Mouse (Mus musculus): ENCODE measurements at regions not wholly inside any gene's neighbourhood (a gene's known extent, or its start where the extent isn't known, plus 50 kb on each side); places are given as distances from the start of the nearest gene placed in this dataset.

DNA sequence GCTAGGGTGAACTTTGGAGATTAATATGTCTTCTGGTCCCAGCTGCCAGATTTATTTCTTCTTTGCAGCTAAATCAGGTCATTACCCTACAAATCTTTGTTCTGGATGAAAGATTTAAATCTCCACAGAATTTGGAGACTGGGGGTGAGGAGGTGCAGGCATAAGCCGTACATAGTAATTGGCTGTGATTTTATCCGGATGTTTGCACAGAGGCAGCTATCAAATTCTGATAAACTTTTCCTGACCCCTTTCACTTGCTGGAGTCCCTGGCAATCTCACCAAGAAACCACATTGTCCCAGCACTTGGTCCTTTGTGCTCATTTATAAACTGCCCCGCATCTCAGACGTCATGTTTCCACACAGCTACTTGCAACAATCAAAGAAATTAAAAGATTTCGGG, 128.8 kb upstream of the Map3k7 start:
- DNase-seq: no peak

DNA sequence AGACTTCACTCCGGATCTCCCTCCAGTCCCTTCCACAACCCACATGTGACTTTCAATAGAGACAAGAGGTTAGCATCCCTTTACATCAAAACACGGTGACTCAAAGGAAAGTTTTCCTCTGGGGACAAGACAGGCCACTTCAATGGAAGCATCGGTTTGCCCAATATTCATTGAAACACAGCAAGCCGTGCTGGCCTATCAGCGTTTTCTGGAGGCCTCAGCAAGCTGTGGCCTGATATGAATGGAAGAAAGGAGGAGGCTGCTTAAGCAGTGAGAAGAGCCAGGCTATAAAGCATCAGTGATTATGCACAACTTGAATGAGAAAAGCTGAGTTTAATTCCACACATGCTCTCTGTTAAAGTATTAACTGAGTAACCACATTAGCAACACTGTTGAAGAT, 125.3 kb upstream of the Map3k7 start:
- no peak for DNase-seq

DNA sequence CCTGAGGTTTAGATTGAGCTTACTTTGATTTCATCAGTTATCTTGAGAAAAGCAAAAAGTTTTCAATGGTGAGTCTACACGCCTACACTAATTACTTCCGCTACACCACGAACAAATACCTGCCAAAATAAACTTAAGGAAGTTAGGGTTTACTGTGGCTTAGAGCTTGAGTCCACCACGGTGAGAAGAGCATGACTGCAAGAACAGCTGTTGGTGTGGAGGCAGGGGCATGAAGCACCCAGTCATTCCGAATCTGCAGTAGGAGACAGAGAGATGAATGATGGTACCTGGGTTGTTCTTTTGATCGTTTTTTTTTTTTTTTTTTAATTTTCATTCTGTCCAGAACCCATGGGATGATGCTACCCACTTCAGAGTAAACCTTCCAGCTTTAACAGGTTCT, 114.1 kb upstream of the Map3k7 start:
- DNase-seq: no peak

DNA sequence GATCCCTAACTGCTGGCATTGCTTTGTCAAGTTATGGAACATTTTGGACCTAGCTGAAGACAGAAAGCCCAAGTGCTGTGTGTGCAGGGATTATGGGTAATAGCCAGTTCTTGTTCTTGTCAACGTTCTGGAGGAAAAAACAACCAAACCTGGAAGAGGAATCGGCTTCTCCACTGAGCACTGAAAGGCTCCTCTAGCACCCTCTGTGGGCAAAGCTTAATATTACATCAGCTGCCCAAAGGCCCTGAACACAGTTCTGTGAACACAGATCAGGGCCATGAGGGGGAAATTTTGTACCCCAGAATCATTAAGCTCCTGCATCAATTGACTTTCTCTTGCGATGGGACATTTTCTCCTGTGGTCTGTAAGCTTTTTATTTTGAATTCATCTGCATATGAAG, 112.9 kb upstream of the Map3k7 start:
- no peak for DNase-seq

DNA sequence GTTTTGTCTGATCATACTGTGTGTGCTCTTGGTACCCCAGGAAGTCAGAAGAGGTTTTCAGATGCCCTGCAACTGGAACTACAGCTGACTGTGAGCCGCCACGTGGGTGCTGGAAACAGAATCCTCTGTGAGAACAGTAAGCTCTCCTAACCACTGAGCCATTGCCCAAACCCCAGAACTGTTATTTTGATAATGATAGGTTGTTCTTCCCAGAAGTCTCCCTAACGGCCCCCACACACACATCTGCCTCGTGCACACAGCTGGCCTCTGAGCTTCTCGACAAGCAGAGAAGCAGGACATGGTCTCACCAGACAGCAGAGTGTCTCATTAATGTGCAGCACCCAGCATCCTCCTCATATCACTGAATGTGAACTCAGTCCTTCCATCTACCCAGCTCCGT, 110.0 kb upstream of the Map3k7 start:
- DNase-seq: no peak

DNA sequence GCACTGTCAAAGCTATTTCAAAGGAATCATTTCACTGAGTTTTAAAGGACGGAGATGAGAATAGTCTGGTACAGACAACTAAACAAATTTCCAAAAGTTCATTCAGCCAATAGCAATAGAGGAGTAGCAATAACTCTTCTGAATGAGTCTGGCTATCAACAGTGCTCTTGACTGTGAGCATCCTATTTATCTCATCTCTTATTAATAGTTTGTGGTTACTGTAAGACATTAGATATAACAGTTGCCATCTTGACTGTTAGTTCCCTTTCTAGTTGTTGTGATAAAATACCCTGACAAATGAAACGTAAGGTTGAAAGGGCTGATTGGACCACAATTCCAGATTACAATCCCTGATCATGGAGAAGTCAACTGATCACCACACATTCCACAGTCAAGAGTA, 103.5 kb upstream of the Map3k7 start:
- no peak for DNase-seq

DNA sequence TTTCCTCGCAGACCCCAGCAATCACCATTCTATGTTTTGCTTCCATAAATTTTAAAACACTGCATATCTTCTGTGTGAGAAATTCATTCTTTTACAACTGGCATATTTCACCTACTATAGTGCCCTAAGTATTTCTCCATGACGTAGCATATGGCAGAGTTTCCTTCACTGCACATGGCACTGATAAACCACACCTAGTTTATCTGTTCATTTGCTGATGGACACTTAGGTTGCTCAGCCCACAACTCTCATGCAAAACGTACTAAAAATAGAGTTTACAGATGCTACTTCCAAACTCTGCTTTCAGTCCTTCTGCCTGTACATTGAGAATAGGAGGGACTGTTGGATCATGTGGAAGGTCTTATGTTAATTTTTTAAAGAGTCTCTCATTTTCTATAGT, 102.7 kb upstream of the Map3k7 start:
- DNase-seq: no peak

DNA sequence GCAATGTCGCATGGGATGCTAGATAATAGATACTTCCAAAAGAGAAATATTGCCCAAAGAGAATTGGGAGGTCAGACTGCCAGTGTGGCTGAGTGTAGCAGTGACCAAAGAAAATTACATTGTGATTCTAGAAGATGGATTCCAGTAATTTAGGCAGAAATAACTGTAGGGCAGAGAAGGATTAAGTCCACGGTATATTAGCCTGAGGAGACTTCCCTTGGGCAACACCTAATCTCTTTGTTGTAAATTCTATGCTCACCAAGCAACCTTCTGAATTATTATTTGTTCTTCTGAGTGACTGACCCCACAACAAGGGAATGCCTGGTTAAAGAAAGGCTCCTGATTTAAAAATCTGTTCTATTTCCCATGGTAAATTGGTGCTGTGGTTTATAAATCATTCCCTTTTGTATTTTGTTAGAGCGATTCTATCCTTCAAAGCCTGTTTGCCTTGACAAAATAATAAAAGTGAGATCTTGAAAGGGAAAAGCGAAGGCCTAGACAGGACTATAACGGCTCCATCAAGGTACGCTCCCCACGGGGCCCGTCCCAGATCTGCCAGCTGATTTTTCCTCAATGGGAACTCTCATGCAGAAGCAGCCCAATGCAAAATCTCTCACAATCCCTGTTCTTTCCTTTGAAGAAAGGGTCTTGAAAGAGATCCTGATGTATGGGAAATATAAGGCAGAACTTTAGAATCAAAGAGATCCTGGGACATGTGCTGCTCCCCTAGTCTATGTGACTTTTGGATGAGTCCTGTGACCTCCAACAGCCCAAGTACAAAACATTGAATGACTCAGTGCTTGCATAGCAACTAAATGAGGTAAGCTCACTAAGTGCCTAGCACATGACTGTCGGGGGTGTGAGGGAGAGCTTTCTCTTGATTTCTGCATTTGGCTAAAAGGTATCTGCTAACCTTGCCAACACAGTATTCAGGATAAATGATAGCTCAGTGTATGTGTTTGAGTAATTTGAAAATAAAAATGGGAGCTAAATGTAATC, 90.6 kb upstream of the Map3k7 start:
- no peak for DNase-seq

DNA sequence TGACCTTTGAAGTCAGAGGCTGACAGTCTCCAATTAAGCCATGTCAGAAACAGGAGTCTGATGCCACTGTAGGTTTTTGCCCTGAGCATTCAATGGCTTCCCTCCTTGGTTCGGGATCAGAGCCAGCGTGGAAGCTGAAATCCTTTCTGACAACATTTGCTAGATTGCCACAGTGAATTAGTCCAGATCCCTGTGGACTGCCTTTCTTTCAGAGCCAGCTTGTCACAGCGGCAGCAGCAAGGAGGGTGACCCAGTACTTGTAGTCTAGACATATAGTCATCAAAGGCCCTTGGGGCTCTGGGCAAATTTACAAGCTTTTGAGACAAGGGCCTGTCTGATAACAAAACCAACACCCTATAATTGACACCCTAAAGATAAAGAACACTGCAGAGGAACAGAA, 86.5 kb upstream of the Map3k7 start:
- no peak for DNase-seq

DNA sequence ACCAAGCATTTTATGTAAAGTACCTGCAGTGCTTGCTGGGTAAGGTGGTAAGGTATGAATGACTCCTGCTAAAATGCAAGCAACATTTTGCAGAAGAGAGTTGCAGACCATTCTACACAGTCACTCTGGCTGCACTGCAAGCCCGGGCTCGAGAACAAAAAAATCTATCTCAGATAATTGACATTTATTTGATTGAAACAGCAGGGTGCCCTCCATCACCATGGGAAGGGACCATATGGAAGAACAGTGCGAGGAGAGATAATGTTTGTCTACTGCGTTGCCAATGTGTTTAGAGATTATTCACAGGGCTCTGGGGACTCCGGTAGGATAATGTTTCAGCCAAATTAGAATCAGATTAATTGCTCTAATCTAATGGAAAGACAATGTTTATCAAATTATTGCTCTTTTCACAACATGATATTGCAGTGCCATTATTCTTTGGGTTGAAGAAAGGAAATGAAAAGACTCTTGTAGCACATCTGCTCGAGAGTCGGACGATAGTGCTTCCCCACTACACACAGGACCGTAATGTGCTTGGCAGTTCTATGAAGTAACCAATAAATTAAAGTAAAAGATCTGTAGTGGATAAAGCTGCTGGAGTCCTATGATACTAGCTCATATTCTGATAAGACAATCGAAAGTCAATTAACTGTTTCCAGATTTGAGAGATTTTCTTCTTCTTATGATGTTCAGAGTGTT, 85.3 kb upstream of the Map3k7 start:
- no peak for DNase-seq

DNA sequence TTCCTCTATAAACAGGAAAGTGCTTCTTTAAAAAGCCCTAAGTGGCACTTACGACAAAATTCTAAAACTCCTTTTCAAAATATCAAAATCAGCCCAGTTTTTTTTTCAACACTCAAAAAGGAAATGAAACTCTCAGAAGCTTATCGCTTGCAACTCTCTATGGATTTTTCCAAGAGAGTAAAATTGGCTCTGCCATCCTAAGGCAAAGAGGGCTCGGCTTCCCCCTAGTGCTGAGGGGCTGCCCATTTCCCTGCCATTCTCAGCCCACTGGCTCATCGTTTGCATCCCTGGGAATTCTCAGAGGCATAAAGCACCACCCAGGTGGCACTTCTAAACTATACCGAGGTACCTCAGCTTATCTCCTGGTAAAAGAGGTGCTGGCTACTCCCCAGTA, 84.7 kb upstream of the Map3k7 start:
- DNase-seq: no peak

DNA sequence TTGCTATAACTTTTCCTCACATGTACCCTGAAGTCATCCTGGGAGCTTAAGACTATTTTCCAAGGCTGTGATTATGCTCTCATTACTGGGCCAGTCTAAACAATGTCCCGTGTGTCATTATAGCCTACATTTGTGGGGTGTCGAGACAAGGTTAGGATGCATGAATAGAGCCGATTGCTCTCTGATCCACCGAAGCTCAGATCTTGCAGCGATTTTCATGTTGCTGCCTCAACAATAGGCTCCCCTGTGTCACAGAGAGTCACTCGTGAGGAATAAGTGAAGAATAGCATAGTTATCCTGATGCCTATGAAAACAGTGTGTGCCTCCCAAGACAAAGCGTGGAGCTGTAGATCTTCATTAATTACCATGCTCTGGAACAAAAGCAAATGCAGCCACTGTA, 83.7 kb upstream of the Map3k7 start:
- no peak for DNase-seq

DNA sequence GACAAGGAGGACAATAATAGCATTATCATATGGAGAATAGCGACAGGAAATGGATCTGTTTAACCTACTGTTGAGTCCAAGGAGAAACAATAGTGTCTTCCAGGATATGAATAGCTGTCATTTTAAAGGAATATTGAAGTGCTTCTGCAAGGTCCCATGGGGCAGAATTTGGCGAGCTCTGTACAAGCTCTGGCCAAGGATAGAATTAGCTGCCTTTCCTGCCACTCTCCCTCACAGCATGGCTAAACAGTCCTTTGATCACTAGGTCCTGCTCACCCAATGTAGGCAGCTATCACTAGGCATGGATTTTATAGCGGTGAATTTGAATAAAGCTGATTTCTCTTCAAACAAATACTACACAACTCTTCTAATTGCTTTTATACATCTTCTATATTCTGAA, 74.2 kb upstream of the Map3k7 start:
- DNase-seq: no peak

DNA sequence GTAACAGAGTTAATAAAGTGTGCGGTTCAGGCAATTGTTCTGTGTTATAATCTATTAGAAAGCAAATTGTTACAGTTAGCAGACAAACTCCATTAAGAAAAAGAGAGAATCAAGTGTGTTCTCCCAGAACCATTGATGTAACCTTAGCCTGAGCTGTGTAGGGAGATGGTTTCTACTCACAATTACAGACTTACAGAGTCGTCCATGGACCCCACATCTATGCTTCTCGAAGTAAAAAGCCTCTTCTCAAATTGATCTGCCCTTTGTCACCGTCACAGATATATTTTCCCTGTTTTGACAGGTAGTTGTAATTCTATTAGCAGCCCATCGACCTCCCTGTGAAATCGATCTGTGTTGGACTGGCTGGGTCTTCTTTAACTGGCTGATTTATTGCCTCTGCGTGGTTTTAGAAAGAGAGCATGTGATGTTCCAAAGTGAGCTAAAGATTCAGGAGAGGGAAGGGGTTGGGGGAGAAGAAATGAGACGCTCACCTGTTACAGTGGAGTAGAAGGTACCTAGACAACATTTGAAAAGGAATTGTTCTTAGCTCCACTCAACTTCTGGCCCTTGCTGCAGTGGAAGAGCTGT, 54.7 kb upstream of the Map3k7 start:
- DNase-seq: no peak

Measured in liver (tissue).